Mouse (Mus musculus) kidney, postnatal 10 days (tissue): ENCODE data around the gene Apoa1.

ENCODE experiments used
- DNase-seq: peaks from one replicate; pipeline ENCODE4 v3.0.0; 2021; ENCODE audit warnings: mixed read lengths

The Apoa1 gene

DNA sequence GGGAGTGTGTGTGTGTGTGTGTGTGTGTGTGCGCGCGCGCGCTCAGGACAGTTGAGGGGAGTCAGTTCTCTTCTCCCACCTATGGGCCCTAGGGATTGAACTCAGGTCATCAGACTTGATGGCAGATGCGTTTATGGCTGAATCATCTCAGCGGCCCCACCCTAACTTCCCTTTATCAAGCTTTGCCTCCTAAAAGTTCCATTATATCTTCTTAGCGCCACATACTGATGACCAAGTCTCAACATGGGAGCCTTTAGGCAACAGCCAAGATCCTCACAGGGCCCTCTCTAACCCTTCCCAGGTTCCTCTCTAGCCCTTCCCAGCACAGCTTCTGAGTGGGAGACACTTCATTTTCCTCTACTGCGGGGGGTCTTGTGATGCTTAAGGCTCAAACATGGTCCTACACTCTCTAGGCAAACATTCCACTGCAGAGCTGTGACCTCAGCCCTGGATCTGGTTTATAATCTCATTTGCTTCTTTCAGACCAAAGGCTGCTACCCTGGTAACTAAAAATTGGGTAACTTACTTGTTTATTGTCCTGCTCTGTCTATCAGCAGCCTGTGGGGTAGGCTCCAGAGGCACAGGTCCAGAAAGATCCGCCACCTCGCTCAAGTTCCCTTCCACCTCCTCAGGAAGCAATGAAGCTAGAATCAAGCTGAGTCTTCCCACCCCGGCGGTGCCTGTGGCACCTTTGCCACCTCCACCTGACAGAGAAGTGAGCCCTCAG lies 11.5 kb upstream of the Apoa1 start:
- DNase-seq = no peak

- DNase-seq = no peak
These were observed 10.2 kb upstream of the Apoa1 start for GRCm38 (mm10) chr9:46218176-46218575.

GRCm38 (mm10) chr9:46223090-46223489 lies 5.3 kb upstream of the Apoa1 start:
- peak; percentile 15 for DNase-seq

DNA sequence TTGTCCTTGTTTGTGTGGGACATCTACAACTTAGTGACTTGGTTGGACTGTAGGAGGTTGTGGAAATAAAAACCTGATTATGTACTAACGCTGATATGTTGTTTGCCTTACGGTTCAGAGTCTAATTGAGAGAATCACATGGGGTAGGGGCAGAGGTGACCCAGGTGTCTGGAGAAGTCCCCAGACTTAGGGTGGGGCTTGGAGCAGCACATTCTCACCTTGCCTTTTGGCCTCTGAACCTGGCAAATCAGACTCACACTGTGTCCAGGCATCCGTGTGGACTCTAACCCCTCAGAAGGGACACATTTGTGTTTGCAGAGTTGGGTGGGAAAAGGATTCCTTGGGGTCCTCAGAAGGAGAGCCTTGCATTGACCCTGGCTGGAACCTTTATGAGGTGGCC lies 4.3 kb upstream of the Apoa1 start:
- no peak for DNase-seq

DNA sequence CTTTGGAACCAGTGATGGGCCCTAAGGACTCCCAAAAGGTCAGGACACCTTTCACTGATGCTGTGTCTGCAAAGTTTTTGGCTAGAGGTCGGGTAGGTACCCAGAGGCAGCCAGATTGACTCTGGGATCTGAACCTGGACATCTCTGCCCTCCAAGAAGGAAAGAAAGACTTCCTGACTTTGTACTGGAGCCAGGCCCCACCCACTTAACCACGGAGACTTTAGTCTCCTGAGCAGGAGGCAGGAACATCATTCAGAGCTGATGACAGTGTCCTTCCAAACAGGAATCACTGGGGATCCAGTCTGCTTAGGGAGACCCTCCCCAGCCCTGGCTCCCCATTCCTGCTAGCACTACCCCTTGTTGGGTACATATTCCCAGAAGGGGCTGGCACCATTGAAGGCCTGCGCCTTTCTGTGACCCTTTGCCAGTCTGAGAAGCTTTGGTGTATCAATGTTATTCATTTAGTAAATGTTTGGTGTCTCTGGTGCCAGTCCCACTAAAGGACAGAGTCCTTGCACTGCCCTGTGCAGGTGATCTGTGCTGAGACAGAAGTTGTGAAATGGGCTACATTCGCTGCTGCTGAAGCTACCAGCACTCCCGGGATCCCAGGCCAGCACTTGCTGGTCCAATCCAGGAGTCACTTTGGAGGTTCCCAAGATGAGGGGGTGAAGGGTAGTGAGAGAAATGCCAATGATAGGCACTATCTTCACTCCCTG lies 3.3 kb upstream of the Apoa1 start:
- no peak for DNase-seq

DNA sequence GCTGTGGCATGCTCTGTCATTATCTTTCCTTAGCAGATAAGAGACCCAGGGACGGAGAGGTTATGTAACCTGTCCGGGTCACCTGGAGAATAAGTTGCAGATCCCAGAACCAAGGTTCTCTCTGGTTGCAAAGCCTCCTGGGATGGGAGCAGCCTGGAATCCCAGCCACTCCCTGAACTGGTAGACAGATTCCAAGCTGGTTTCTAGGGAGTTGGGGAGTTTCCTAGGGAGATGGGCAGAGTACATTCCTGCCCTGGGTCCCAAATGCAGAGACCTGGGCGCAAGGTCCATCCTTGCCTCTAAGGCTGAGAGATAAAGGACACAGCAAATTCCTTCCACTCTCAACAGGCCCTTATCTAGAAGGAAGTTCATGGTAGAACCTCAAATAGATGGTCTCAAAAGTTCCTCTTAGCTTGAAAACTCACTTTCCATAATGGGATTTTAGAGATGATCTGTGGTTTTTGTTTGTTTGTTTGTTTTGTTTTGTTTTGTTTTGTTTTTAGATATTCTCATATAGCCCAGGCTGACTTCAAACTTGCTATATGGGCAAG lies 1.2 kb upstream of the Apoa1 start:
- no peak for DNase-seq

GRCm38 (mm10) chr9:46229573-46230449 lies 1.4 kb downstream of the Apoa1 start:
- DNase-seq = peak; percentile 92

DNA sequence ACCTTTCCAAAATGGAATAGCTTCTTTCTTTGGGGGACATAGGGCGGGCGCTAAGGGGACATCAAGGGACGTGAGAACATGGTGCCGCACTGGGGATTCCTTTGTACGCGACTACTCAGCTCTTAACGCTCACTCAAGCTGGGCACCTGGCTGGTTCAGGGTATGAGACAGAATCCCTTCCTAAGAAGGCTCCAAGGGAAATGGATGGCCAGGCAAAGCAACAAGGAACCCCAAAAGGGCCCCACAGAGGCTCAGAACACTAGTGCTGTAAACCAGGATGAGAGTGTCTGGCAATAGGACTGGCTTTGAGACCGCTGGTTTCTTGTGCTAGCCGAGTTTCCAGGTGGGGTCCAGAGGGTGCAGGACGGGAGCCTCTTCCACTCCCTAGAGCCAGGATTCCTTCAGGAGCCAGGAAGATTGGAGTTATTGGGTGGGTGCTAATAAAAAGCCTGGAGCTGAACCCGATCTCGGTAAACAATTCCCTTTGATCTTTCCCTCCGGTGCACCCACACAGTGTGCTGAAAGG lies 2.1 kb downstream of the Apoa1 start:
- no peak for DNase-seq

- peak; percentile 43 for DNase-seq
These were observed 6.8 kb downstream of the Apoa1 start for GRCm38 (mm10) chr9:46235196-46235595.

DNA sequence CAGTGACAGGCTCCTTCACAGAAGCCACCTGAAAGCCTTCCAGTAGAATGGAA lies 7.0 kb downstream of the Apoa1 start, which contains the start of gene Apoc3:
Apoc3 (minus strand) TSS at position 41 of the 53 bp plus-strand sequence.
- DNase-seq = no peak

GRCm38 (mm10) chr9:46235649-46236048 lies 7.3 kb downstream of the Apoa1 start:
- no peak for DNase-seq

DNA sequence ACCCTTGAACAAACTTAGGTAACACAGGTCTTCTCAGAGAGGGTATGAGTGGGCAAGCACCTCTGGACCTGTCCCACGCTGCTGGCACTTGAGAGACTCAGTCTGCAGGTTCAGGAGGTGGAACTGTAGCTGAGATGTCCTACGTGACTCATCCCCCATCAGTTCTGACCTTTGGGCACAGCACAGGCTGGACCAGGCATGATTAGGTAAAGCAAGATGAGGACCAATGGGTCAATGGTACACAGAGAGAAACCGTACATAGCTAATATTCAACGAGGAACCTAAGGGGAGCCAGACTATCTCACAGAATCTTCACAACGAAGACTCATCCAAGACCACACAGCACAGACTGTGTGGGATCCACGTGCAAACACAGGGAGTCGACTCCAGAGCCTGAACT lies 10.5 kb downstream of the Apoa1 start:
- no peak for DNase-seq

GRCm38 (mm10) chr9:46240526-46241153 lies 12.3 kb downstream of the Apoa1 start, which contains the start of gene Apoa4:
Gene Apoa4 (plus strand): TSS chr9:46240696.
- DNase-seq = peak; percentile 23

GRCm38 (mm10) chr9:46241818-46242217 lies 13.4 kb downstream of the Apoa1 start:
- DNase-seq = no peak

DNA sequence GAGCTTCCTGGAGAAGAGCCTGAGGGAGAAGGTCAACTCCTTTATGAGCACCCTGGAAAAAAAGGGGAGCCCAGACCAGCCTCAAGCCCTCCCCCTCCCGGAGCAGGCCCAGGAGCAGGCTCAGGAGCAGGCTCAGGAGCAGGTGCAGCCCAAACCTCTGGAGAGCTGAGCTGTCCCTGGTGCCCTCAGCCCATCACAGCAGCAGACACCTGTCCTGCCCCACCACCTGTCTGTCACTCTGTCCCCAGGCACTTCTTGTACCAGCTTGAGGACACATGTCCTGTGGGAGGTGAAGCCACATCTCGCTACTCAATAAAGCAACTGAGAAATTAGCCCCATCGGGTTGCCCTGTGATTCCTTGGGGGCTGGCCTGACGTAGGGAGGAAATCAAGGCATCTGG lies 14.7 kb downstream of the Apoa1 start:
- DNase-seq = no peak

DNA sequence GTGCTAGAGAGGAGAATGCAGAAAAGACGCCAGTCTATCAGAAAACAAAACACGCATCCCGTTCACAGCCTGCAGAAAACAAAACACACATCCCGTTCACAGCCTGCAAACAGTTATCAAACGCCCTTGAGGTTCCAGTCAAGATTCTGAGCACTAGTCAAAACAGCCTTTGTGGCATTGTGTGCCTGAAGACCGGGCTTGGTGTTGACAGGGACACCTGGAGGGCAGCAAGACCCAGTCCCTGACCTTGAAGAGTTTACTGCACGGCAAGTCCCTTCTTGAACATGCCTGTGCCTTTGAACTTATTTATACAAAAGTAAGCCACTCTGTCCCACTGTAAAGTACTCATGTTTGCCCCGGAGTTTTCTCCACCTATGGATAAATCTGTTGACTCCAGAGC lies 15.2 kb downstream of the Apoa1 start:
- no peak for DNase-seq

DNA sequence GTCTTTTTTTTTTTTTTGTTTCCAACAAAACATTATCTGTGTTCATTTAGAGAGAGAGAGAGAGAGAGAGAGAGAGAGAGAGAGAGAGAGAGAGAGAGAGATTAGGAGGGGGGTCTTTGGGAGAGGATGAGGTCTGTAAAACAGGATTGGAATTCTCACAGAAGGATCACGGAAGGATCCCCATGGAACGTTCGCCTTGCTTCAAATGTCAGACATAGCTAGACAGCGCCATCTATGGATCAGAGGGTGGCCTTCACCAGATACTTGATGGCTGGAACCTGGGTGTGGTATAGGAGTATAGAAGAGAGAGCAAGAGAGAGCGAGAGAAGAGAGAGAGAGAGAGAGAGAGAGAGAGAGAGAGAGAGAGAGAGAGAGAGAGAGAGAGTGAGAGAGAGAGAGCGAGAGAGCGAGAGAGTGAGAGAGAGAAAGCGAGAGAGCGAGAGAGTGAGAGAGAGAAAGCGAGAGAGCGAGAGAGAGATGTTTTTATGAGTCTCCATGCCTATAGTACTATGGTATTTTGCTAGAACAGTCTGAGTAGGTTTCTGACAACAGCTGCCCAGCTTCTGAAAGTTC lies 18.5 kb downstream of the Apoa1 start:
- DNase-seq = peak; percentile 82

DNA sequence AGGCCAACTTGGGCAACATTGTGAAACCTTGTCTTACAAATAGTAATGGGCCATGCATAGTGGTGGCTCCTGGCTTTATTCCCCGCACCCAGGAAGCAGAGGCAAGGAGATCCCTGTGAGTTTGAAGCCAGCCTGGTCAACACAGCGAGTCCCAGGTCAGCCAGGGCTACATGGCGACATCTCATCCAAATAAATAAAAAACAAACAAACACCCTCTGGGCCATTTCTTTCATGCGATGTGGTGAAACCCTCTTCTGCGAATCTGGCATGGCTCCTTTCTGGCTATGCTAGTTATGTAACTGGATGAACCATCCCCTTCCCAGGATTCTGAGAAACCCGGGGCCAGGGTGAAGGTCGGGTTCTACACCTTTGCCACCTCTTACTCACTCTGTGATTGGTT lies 27.8 kb downstream of the Apoa1 start:
- DNase-seq = no peak

GRCm38 (mm10) chr9:46256658-46257385 lies 28.4 kb downstream of the Apoa1 start:
- no peak for DNase-seq

- no peak for DNase-seq
These were observed 29.2 kb downstream of the Apoa1 start for GRCm38 (mm10) chr9:46257546-46257945.

DNA sequence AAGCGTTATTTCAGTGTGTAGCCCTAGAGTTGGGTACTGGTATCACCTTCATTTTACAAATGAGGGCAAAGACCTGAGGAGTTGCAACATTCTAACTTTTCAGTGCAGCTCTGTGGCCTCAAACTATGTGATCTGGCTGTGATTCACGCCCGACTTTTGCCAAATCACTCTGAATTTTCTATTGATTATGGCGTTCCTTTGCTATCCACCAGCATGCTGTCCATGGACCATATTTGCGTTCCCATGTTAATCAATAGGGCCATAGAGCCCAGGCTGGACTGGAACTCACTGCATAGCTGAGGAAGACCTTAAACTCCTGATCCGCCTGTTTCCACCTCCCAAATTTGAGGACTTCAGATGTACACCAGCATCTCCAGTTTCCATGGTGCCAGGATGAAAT lies 30.7 kb downstream of the Apoa1 start:
- no peak for DNase-seq

DNA sequence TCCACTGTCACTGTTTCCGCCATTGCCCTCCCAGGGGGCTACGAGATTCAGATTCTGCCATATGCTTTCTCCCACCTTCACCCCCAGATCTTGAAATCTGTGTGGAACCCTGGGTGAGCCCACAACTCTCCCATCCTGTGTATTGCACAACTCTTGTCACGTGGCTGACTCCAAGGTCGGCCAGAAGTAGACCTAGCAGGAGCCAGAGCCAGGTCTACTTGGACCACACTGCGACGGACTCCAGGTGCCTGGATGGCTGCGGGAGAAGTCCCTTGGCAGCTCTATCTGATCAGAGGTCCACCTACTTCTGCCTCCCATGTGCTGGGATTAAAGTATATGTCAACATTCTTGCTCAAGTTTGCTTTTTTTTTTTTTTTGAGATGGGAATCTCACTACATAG lies 32.8 kb downstream of the Apoa1 start:
- no peak for DNase-seq
